Mouse (Mus musculus) liver, embryonic 15.5 days (tissue): ENCODE data around the gene Dpysl4. TPM values are rescaled to one million over a fixed set of nuclear protein-coding genes. Genes with fewer than 3 reads are reported as not detected.

ENCODE experiments used
- ATAC-seq: fragments of 200-750 bp; cut with Nextera tagmentation; 2 replicates; pipeline ENCODE4 v1.8.0; 2017; ENCODE audit warnings: moderate number of reproducible peaks, mild to moderate bottlenecking, moderate library complexity; ENCODE audit not compliant: insufficient read depth
- H3K27ac ChIP-seq: fragments of 300-500 bp; sonication (generic); replicated peaks from 2 replicates; pipeline ENCODE4 v1.5.1; 2015; ENCODE audit warnings: mild to moderate bottlenecking, inconsistent platforms
- H3K27me3 ChIP-seq: fragments of 300-500 bp; sonication (generic); 2 replicates; pipeline ENCODE4 v1.6.1; 2015; ENCODE audit warnings: mild to moderate bottlenecking, inconsistent platforms
- H3K36me3 ChIP-seq: fragments of 300-500 bp; sonication (generic); replicated peaks from 2 replicates; pipeline ENCODE4 v1.6.1; 2015; ENCODE audit warnings: moderate library complexity, mild to moderate bottlenecking, inconsistent platforms
- H3K4me1 ChIP-seq: fragments of 300-500 bp; sonication (generic); replicated peaks from 2 replicates; pipeline ENCODE4 v1.6.1; 2015; ENCODE audit warnings: inconsistent platforms
- H3K4me2 ChIP-seq: fragments of 300-500 bp; sonication (generic); 2 replicates; pipeline ENCODE4 v1.6.1; 2015; ENCODE audit warnings: moderate library complexity, mild to moderate bottlenecking, inconsistent platforms
- H3K4me3 ChIP-seq: fragments of 300-500 bp; sonication (generic); replicated peaks from 2 replicates; pipeline ENCODE4 v1.5.1; 2015; ENCODE audit warnings: mild to moderate bottlenecking, inconsistent platforms
- H3K9ac ChIP-seq: fragments of 300-500 bp; sonication (generic); 2 replicates; pipeline ENCODE4 v1.6.1; 2015; ENCODE audit warnings: moderate library complexity, mild to moderate bottlenecking, inconsistent platforms
- H3K9me3 ChIP-seq: fragments of 300-500 bp; sonication (generic); replicated peaks from 2 replicates; pipeline ENCODE4 v1.6.1; 2016; ENCODE audit warnings: inconsistent platforms
- WGBS: fragments of 180-500 bp; shearing (Covaris S2); methylation state at CpG from one replicate; pipeline ENCODE4 v1.1.7; 2015; ENCODE audit warnings: mixed read lengths; ENCODE audit not compliant: insufficient replicate concordance; 5-methylcytosine and 5-hydroxymethylcytosine counted together
- polyA plus RNA-seq: library from polyadenylated mRNA; unstranded; fragments of >200 nt; fragmentation: Nextera tagmentation; extraction: Ambion mirVana; gene quantifications from 2 replicates; pipeline ENCODE4 v1.2.1, GENCODE M21; 2015

Dpysl4 gene
- polyA plus RNA-seq, 1 experiment from 2014 or later = 0.36 TPM

- no peaks in the 10 kb centered on the region for H3K27me3 ChIP-seq
- WGBS = 59% methylated on average over 12 of the region's 12 CpGs
- H3K9me3 ChIP-seq = no peaks in the 10 kb centered on the region
- H3K4me1 ChIP-seq = no peaks in the 10 kb centered on the region
- no peak overlapping the region for H3K9ac ChIP-seq
- no peaks in the 10 kb centered on the region for H3K36me3 ChIP-seq
- no peak overlapping the region for H3K4me3 ChIP-seq
- no peak for ATAC-seq
- no peak overlapping the region for H3K4me2 ChIP-seq
- H3K27ac ChIP-seq = no peak overlapping the region
Measured at GRCm38 (mm10) chr7:139100531-139101095, 14.8 kb downstream of the Dpysl4 start.

GRCm38 (mm10) chr7:139101286-139101804 lies 15.5 kb downstream of the Dpysl4 start:
- no peaks in the 10 kb centered on the region for H3K27me3 ChIP-seq
- H3K9ac ChIP-seq = no peak overlapping the region
- WGBS = 62% methylated on average over 10 of the region's 10 CpGs
- H3K9me3 ChIP-seq = no peaks in the 10 kb centered on the region
- H3K4me2 ChIP-seq = no peak overlapping the region
- no peak overlapping the region for H3K4me3 ChIP-seq
- H3K27ac ChIP-seq = no peak overlapping the region
- H3K4me1 ChIP-seq = no peaks in the 10 kb centered on the region
- no peaks in the 10 kb centered on the region for H3K36me3 ChIP-seq
- no peak for ATAC-seq

- no peak overlapping the region for H3K4me2 ChIP-seq
- no peak for ATAC-seq
- no peaks in the 10 kb centered on the region for H3K36me3 ChIP-seq
- no peaks in the 10 kb centered on the region for H3K4me1 ChIP-seq
- no peak overlapping the region for H3K4me3 ChIP-seq
- H3K9ac ChIP-seq = no peak overlapping the region
- 58% methylated on average over 3 of the region's 3 CpGs for WGBS
- no peak overlapping the region for H3K27ac ChIP-seq
- H3K9me3 ChIP-seq = no peaks in the 10 kb centered on the region
- no peaks in the 10 kb centered on the region for H3K27me3 ChIP-seq
Measured at GRCm38 (mm10) chr7:139101826-139102225, 16.0 kb downstream of the Dpysl4 start.

GRCm38 (mm10) chr7:139103960-139104381 lies 18.2 kb downstream of the Dpysl4 start:
- H3K4me3 ChIP-seq = no peak overlapping the region
- no peak overlapping the region for H3K9ac ChIP-seq
- H3K36me3 ChIP-seq = no peaks in the 10 kb centered on the region
- no peaks in the 10 kb centered on the region for H3K4me1 ChIP-seq
- no peaks in the 10 kb centered on the region for H3K27me3 ChIP-seq
- no peak overlapping the region for H3K4me2 ChIP-seq
- ATAC-seq = no peak
- no peak overlapping the region for H3K27ac ChIP-seq
- WGBS = 54% methylated on average over 10 of the region's 10 CpGs
- no peaks in the 10 kb centered on the region for H3K9me3 ChIP-seq

GRCm38 (mm10) chr7:139105076-139105475 lies 19.3 kb downstream of the Dpysl4 start:
- Histone ChIP-seq H3K9ac (no peak overlapping the region), H3K4me2 (no peak overlapping the region), H3K4me3 (no peak overlapping the region), H3K4me1 (no peaks in the 10 kb centered on the region), H3K36me3 (no peaks in the 10 kb centered on the region), H3K27me3 (no peaks in the 10 kb centered on the region), H3K27ac (no peak overlapping the region), H3K9me3 (no peaks in the 10 kb centered on the region)
- no peak for ATAC-seq
- WGBS = 53% methylated on average over 5 of the region's 5 CpGs

- Histone ChIP-seq H3K27me3 (no peaks in the 10 kb centered on the region), H3K27ac (no peak overlapping the region), H3K4me1 (no peaks in the 10 kb centered on the region), H3K9me3 (no peaks in the 10 kb centered on the region), H3K4me2 (no peak overlapping the region), H3K9ac (no peak overlapping the region), H3K36me3 (no peaks in the 10 kb centered on the region), H3K4me3 (no peak overlapping the region)
- ATAC-seq = no peak
- WGBS = 73% methylated on average over 7 of the region's 7 CpGs
Measured at GRCm38 (mm10) chr7:139105705-139106104, 19.9 kb downstream of the Dpysl4 start.

- WGBS = 65% methylated on average over 9 of the region's 9 CpGs
Measured at GRCm38 (mm10) chr7:139107908-139108650, 22.3 kb downstream of the Dpysl4 start.

GRCm38 (mm10) chr7:139119152-139119774 lies 33.5 kb downstream of the Dpysl4 start:
- Histone ChIP-seq H3K4me3 (no peak overlapping the region), H3K27ac (no peak overlapping the region), H3K36me3 (no peaks in the 10 kb centered on the region), H3K27me3 (no peaks in the 10 kb centered on the region), H3K4me2 (no peak overlapping the region), H3K9ac (no peak overlapping the region), H3K4me1 (no peaks in the 10 kb centered on the region), H3K9me3 (no peaks in the 10 kb centered on the region)
- ATAC-seq = no peak
- 33% methylated on average over 13 of the region's 13 CpGs for WGBS

More at GRCm38 (mm10) chr7:139107908-139108650, 22.3 kb downstream of the Dpysl4 start:
- no peak overlapping the region for H3K4me2 ChIP-seq
- no peaks in the 10 kb centered on the region for H3K9me3 ChIP-seq
- H3K4me3 ChIP-seq = no peak overlapping the region
- ATAC-seq = no peak
- no peak overlapping the region for H3K27ac ChIP-seq
- no peak overlapping the region for H3K9ac ChIP-seq
- H3K4me1 ChIP-seq = no peaks in the 10 kb centered on the region
- H3K27me3 ChIP-seq = no peaks in the 10 kb centered on the region
- H3K36me3 ChIP-seq = no peaks in the 10 kb centered on the region

GRCm38 (mm10) chr7:139119775-139120153 lies 34.0 kb downstream of the Dpysl4 start:
- Histone ChIP-seq H3K36me3 (no peaks in the 10 kb centered on the region), H3K27me3 (no peaks in the 10 kb centered on the region), H3K27ac (no peak overlapping the region), H3K9me3 (no peaks in the 10 kb centered on the region), H3K4me1 (no peaks in the 10 kb centered on the region), H3K4me3 (no peak overlapping the region), H3K9ac (no peak overlapping the region), H3K4me2 (no peak overlapping the region)
- ATAC-seq = no peak
- 23% methylated on average over 2 of the region's 2 CpGs for WGBS

- no peak overlapping the region for H3K27ac ChIP-seq
- no peaks in the 10 kb centered on the region for H3K4me1 ChIP-seq
- WGBS = 67% methylated on average over 4 of the region's 4 CpGs
- H3K4me3 ChIP-seq = no peak overlapping the region
- no peaks in the 10 kb centered on the region for H3K36me3 ChIP-seq
- no peaks in the 10 kb centered on the region for H3K27me3 ChIP-seq
- H3K9ac ChIP-seq = no peak overlapping the region
- no peak overlapping the region for H3K4me2 ChIP-seq
- ATAC-seq = no peak
- no peaks in the 10 kb centered on the region for H3K9me3 ChIP-seq
Measured at GRCm38 (mm10) chr7:139125881-139126280, 40.1 kb downstream of the Dpysl4 start.

GRCm38 (mm10) chr7:139126549-139126948 lies 40.7 kb downstream of the Dpysl4 start:
- Histone ChIP-seq H3K4me1 (no peaks in the 10 kb centered on the region), H3K27me3 (no peaks in the 10 kb centered on the region), H3K36me3 (no peaks in the 10 kb centered on the region), H3K4me3 (no peak overlapping the region), H3K9me3 (no peaks in the 10 kb centered on the region), H3K4me2 (no peak overlapping the region), H3K27ac (no peak overlapping the region), H3K9ac (no peak overlapping the region)
- ATAC-seq = no peak
- WGBS = 66% methylated on average over 7 of the region's 7 CpGs
